8 mouse cellular contexts compared by ENCODE assay signal in genomic region chr7:27473156-27473834, GRCm38 (mm10). TPM values are rescaled to one million over a fixed set of nuclear protein-coding genes. Genes with fewer than 3 reads are reported as not detected.
DNase-seq lines count a peak whose midpoint lies in the region; ATAC-seq and TF ChIP-seq lines count a peak whose summit lies in the region.

TSS of gene Sertad3 (plus strand) at chr7:27473768.

- intact Hi-C loops in heart, postnatal 25 days (cut with DNase I) = loop anchor here (2.0 kb wide), 1 partner anchor 24 kb away; no protein-coding TSS in a partner anchor

- H3K4me2 ChIP-seq in forebrain, embryonic 14.5 days (ENCODE audit: low read length) = peak within 1 kb of the TSS; percentile 90

- H3K27ac ChIP-seq in forebrain, embryonic 14.5 days (ENCODE audit: low read depth, low read length) = peak within 1 kb of the TSS; percentile 82

- H3K9me3 ChIP-seq in forebrain, embryonic 14.5 days (replicated peaks; ENCODE audit: control insufficient read depth, low read length) = no peaks in the 10 kb centered on the region

- peak; percentile 81; the same call in 1 of the 2 replicates for TF ChIP-seq POLR2A in lung, adult 2 months (IDR thresholded peaks at IDR 0.05; ENCODE audit: borderline replicate concordance, extremely low read depth, low read depth, low read length)

- peaks cover 3% of the 10 kb centered on the region; the same call in 1 of the 2 replicates for H3K4me1 ChIP-seq in forebrain, embryonic 14.5 days (ENCODE audit: control insufficient read depth, insufficient read depth, low read length)
- H3K4me1 ChIP-seq in lung, adult 2 months (ENCODE audit: control insufficient read depth, insufficient read depth, low read length) = no peaks in the 10 kb centered on the region

- peak within 1 kb of the TSS; percentile 66 for H3K9ac ChIP-seq in forebrain, embryonic 14.5 days (ENCODE audit: low read length)

- peak; percentile 91 for ATAC-seq in forebrain, embryonic 14.5 days
- ATAC-seq in neutrophil, adult 5-6 weeks (ENCODE audit: extremely low read depth, insufficient number of reproducible peaks, low FRiP score, poor library complexity, severe bottlenecking) = peak; percentile 74

- no peak for TF ChIP-seq CTCF in lung, adult 2 months (IDR thresholded peaks at IDR 0.05; ENCODE audit: insufficient read depth, low read length)

- no peaks in the 10 kb centered on the region for H3K27me3 ChIP-seq in forebrain, embryonic 14.5 days (replicated peaks; ENCODE audit: control insufficient read depth, insufficient read depth, low read length)

- H3K4me3 ChIP-seq in forebrain, embryonic 14.5 days (ENCODE audit: low read depth, low read length) = peak within 1 kb of the TSS; percentile 63
- peak within 1 kb of the TSS; percentile 97 for H3K4me3 ChIP-seq in lung, adult 2 months (replicated peaks; ENCODE audit: extremely low read depth, low read depth, low read length)

- peaks cover 13% of the 10 kb centered on the region for H3K36me3 ChIP-seq in forebrain, embryonic 14.5 days (ENCODE audit: control insufficient read depth, insufficient read depth, low read length)

- under 1% methylated on average over 36 of the region's 36 CpGs for WGBS in forebrain, embryonic 14.5 days
- under 1% methylated on average over 36 of the region's 36 CpGs for WGBS in lung, adult 2 months

- DNase-seq in ES-CJ7 (ENCODE audit: low read depth, low spot score) = peak; percentile 98
- peak; percentile 99 for DNase-seq in cerebellum, adult 11 months
- DNase-seq in forebrain, embryonic 14.5 days (ENCODE audit: low spot score) = peak; percentile 98
- DNase-seq in heart, postnatal 25 days (ENCODE audit: low spot score) = peak; percentile 99
- peak; percentile 93 to 98 for DNase-seq in layer of hippocampus, adult 18-20 months (ENCODE audit: low spot score in 2 of 2)
- DNase-seq in lung, adult 2 months = peak; percentile 99
- peak; percentile 95 to 98 for DNase-seq in thymus, adult 18-20 months

RNA-seq across cellular contexts. Expression of gene Sertad3, which starts in this region (rescaled TPM):
- polyA plus RNA-seq in forebrain, embryonic 14.5 days (2014; fragmentation: Nextera tagmentation; extraction: Ambion mirVana) = 12.5 and 14.2 TPM in 2 replicates
- total RNA-seq in heart, postnatal 25 days (2021) = 1 to 10 TPM; 6.4 to 8.0 TPM
- total RNA-seq in layer of hippocampus, adult 18-20 months (2021) = 1 to 10 TPM; 4.2 to 5.1 TPM
- 10.2 and 10.5 TPM in 2 replicates for polyA plus RNA-seq in lung, adult 2 months (2012; rRNA removed)
- total RNA-seq in neutrophil, adult 5-6 weeks (2017) = 32.0 and 39.3 TPM in 2 replicates

Comparison
In these comparisons a context has a peak if more than half of its experiments do, and no peak if none do; other contexts are left out.
1. Peak in every context shown above with its lines: DNase-seq, ATAC-seq, H3K4me3 ChIP-seq and H3K27ac ChIP-seq.